Mouse (Mus musculus) kidney, postnatal 0 days (tissue): ENCODE measurements at regions not wholly inside any gene's neighbourhood (a gene's known extent, or its start where the extent isn't known, plus 50 kb on each side); places are given as distances from the start of the nearest gene placed in this dataset.

ENCODE experiments used
- ATAC-seq: fragments of 200-750 bp; cut with Nextera tagmentation; replicated peaks from 2 replicates; pipeline ENCODE4 v1.8.0; 2017; ENCODE audit warnings: low read depth, moderate number of reproducible peaks, moderate TSS enrichment, moderate library complexity; ENCODE audit not compliant: low FRiP score
- DNase-seq: peaks from one replicate; pipeline ENCODE4 v3.0.0-alpha.2; 2016; ENCODE audit warnings: low spot score
- H3K27ac ChIP-seq: fragments of 300-500 bp; sonication (generic); 2 replicates; pipeline ENCODE4 v1.5.1; 2014; ENCODE audit warnings: mild to moderate bottlenecking
- H3K27me3 ChIP-seq: fragments of 300-500 bp; sonication (generic); 2 replicates; pipeline ENCODE4 v1.6.1; 2014; ENCODE audit warnings: low read length, mixed read lengths; ENCODE audit not compliant: insufficient read depth
- H3K36me3 ChIP-seq: fragments of 300-500 bp; sonication (generic); 2 replicates; pipeline ENCODE4 v1.6.1; 2014; ENCODE audit warnings: low read length, mixed read lengths; ENCODE audit not compliant: insufficient read depth
- H3K4me1 ChIP-seq: fragments of 300-500 bp; sonication (generic); replicated peaks from 2 replicates; pipeline ENCODE4 v1.6.1; 2014; ENCODE audit warnings: antibody characterized with exemption, low read length, mixed read lengths; ENCODE audit not compliant: insufficient read depth
- H3K4me2 ChIP-seq: fragments of 300-500 bp; sonication (generic); 2 replicates; pipeline ENCODE4 v1.6.1; 2014; ENCODE audit warnings: mild to moderate bottlenecking, low read length, moderate library complexity, mixed read lengths
- H3K4me3 ChIP-seq: fragments of 300-500 bp; sonication (generic); replicated peaks from 2 replicates; pipeline ENCODE4 v1.5.1; 2014; ENCODE audit warnings: low read depth, low read length
- H3K9ac ChIP-seq: fragments of 300-500 bp; sonication (generic); 2 replicates; pipeline ENCODE4 v1.6.1; 2014; ENCODE audit warnings: low read depth, low read length
- H3K9me3 ChIP-seq: fragments of 300-500 bp; sonication (generic); replicated peaks from 2 replicates; pipeline ENCODE4 v1.6.1; 2016; ENCODE audit warnings: low read length, inconsistent platforms, mixed read lengths
- CTCF ChIP-seq: IDR thresholded peaks from 2 replicates; pipeline ENCODE4 v1.5.1; 2016; ENCODE audit warnings: antibody characterized with exemption, low read depth, mild to moderate bottlenecking, moderate library complexity
- WGBS: fragments of 180-500 bp; shearing (Covaris S2); extraction: QIAGEN DNeasy Blood & Tissue Kit; methylation state at CpG from one replicate; pipeline ENCODE4 v1.1.7; 2014; 5-methylcytosine and 5-hydroxymethylcytosine counted together

DNA sequence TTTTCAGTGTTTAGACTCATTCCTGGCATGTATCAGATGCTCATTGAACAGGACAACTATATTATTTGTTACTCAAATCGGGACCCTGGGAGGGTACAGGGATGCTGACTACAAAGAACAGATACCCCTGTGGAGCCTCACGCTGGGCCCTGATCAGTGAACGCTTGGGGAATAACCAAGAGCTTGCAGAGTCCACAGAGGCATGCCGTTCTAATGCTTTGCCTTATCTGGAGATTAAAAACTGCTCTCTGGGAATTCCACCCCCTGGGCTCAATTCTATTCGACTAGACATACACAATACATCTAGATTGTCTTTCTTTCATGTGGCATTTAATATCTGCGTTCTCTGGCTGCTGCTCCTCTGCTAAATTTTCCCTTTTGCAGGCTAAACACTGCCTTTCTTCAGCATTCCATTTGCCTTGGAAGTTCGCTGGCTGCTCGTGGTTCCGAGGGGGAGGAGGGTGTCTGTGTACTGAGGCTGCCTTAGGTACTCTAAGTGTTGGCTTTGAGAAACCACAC is 272.8 kb downstream of the Foxo1 start:
- Histone ChIP-seq H3K4me3 (no peak overlapping the region), H3K4me1 (0 out of 2 replicates have a peak, but pooled peaks cover 6% of the 10 kb centered on the region), H3K27ac (no peak overlapping the region), H3K36me3 (no peaks in the 10 kb centered on the region), H3K9ac (no peak overlapping the region), H3K27me3 (no peaks in the 10 kb centered on the region), H3K4me2 (no peak overlapping the region), H3K9me3 (no peaks in the 10 kb centered on the region)
- no peak for TF ChIP-seq CTCF
- DNase-seq, result no peak
- 49% methylated on average over 9 of the region's 9 CpGs for WGBS
- no peak for ATAC-seq

DNA sequence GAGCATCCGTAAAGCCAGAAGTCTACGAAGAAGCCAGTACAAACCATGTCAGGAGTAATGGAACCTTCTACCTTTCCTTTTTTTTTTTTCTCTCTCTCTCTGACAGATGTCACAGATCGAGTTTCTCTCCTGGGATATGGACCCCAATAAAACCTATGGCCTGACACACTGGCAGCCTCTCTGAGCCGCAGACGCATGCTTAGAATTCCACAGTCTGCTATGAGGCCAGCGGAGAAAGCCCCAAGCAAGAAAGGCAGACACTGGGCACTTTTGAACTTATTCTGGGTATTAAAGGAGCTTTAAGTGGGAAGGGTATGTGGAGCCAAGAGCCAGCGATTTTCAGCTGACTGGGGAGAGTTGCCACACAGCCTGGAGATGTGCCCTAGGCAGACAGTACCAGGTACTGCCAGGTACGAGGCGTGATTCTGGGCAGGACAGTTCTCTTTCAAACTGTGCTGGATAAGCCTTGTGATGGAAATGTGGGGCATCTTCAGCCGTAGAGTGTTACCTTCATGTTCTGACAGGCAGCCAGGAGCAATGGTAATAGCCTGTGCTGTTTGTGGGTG is 271.8 kb downstream of the Foxo1 start:
- WGBS, result 43% methylated on average over 10 of the region's 10 CpGs

DNA sequence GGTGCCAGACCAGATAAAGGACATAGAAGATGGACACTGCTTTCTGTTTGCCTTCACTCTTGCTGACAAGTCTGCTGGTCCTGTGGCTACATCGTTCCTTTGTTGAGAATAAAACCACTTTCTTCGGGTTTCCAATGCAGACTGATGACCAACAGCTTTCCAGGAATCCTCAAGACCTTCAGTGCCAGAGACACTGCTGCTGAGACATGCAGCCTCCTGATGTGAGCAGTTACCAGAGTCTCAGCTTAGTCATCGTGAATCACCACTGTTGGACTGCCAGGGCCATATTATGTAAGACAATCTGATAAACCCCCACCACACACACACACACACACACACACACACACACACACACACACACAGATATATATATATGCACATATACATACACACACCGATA is 270.2 kb downstream of the Foxo1 start:
- H3K9ac ChIP-seq, result no peak overlapping the region
- H3K27me3 ChIP-seq, result no peaks in the 10 kb centered on the region
- DNase-seq (no peak), ATAC-seq (no peak)
- H3K27ac ChIP-seq, result no peak overlapping the region
- no peaks in the 10 kb centered on the region for H3K9me3 ChIP-seq
- TF ChIP-seq CTCF, result no peak
- H3K4me1 ChIP-seq, result 0 out of 2 replicates have a peak, but pooled peaks cover 6% of the 10 kb centered on the region
- WGBS, result 85% methylated on average over 4 of the region's 4 CpGs
- H3K36me3 ChIP-seq, result no peaks in the 10 kb centered on the region
- no peak overlapping the region for H3K4me2 ChIP-seq
- H3K4me3 ChIP-seq, result no peak overlapping the region

More for the DNA sequence above, 271.8 kb downstream of the Foxo1 start:
- H3K4me1 ChIP-seq, result 0 out of 2 replicates have a peak, but pooled peaks cover 6% of the 10 kb centered on the region
- H3K27ac ChIP-seq, result no peak overlapping the region
- no peak overlapping the region for H3K4me3 ChIP-seq
- H3K4me2 ChIP-seq, result no peak overlapping the region
- TF ChIP-seq CTCF, result no peak
- H3K36me3 ChIP-seq, result no peaks in the 10 kb centered on the region
- H3K9ac ChIP-seq, result no peak overlapping the region
- H3K9me3 ChIP-seq, result no peaks in the 10 kb centered on the region
- DNase-seq, result peak; percentile 42
- H3K27me3 ChIP-seq, result no peaks in the 10 kb centered on the region
- ATAC-seq, result no peak

DNA sequence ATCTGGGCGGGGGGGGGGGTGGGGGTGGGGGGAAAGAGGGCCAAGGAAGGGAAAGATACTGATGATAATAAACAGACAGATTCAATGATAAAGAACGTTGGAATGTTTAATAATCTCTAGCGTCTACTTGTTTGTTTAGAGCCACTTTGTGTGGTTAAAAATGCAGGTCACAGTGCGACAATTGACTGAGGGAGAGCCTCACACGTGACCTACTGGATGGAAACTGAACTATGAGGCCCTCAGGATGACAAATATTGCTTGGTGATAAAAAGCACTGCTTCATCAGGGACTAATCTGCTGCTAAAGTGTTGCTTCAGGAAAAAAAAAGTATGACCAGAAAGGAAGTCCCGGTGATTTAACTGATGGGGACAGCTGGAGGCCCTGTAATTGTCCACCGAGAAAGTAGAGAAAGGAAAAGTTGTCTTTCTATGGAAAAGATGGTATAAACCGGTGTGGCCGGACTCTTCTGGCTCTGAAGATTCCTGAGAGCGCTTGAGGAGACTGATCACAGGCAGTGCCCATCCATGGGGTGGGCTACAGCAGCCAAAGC is 269.3 kb downstream of the Foxo1 start:
- no peak overlapping the region for H3K4me3 ChIP-seq
- no peaks in the 10 kb centered on the region for H3K9me3 ChIP-seq
- H3K36me3 ChIP-seq, result no peaks in the 10 kb centered on the region
- H3K4me1 ChIP-seq, result 0 out of 2 replicates have a peak, but pooled peaks cover 6% of the 10 kb centered on the region
- DNase-seq (no peak), ATAC-seq (no peak)
- TF ChIP-seq CTCF, result no peak
- 78% methylated on average over 10 of the region's 10 CpGs for WGBS
- H3K9ac ChIP-seq, result no peak overlapping the region
- no peaks in the 10 kb centered on the region for H3K27me3 ChIP-seq
- no peak overlapping the region for H3K4me2 ChIP-seq
- H3K27ac ChIP-seq, result no peak overlapping the region

DNA sequence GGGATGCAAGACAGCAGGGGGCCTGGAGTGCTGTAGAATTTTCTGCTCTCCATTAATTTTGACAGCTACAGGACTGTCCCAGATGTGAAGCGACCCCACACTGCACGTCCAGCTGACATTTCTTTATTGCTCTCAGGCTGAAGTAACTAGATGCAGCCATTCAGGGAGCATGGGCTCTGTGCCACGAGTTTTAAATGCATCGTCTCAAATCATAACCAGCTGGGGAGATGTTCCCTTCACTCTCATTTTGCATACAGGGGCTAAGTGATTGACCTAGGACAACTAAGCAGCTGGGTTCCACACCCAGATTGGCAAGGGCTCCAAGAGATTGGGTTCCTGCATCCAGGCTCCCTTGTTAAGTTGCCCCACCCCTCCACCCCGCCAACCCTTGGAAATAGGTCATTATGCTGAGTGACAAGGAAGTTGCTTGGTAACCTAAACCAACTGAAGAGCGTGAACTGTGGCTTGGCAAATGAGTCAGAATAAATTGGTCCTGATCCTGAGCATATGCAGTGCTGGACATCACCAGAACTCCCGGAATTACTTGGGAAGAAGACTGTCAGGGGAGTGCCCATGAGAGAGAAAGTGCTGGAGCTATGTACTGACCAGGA is 267.4 kb downstream of the Foxo1 start:
- no peak overlapping the region for H3K4me2 ChIP-seq
- H3K36me3 ChIP-seq, result no peaks in the 10 kb centered on the region
- no peaks in the 10 kb centered on the region for H3K9me3 ChIP-seq
- no peak overlapping the region for H3K4me3 ChIP-seq
- no peaks in the 10 kb centered on the region for H3K27me3 ChIP-seq
- TF ChIP-seq CTCF, result no peak
- ATAC-seq (no peak), DNase-seq (peak; percentile 73)
- 27% methylated on average over 7 of the region's 7 CpGs for WGBS
- H3K27ac ChIP-seq, result no peak overlapping the region
- H3K4me1 ChIP-seq, result 0 out of 2 replicates have a peak, but pooled peaks cover 6% of the 10 kb centered on the region
- no peak overlapping the region for H3K9ac ChIP-seq

DNA sequence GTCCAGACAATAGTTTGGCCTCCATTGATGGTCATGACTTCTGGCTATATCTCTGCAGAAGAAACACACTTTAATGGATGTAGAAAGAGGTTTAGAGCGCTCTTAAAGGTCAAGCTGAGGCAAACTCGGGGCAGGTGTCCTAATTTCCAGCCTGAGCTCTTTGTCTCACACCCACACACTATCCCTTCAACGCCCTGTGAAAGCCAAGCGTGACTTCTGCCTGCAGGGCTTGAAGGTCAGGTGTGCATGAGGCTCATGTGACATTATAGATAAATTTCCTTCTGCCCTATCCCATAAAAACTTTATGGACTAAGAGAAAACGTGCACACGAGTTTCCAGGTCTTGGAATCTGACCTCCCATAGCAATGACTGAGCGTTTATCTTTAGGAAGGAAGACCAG is 266.0 kb downstream of the Foxo1 start:
- 19% methylated on average over 7 of the region's 7 CpGs for WGBS
- ATAC-seq, result no peak
- H3K4me2 ChIP-seq, result no peak overlapping the region

More for the DNA sequence above, 266.0 kb downstream of the Foxo1 start:
- no peak for TF ChIP-seq CTCF
- Histone ChIP-seq H3K9me3 (no peaks in the 10 kb centered on the region), H3K4me3 (no peak overlapping the region), H3K27me3 (no peaks in the 10 kb centered on the region), H3K36me3 (no peaks in the 10 kb centered on the region), H3K9ac (no peak overlapping the region), H3K27ac (no peak overlapping the region), H3K4me1 (no peaks in the 10 kb centered on the region)
- DNase-seq, result peak; percentile 14
